Mouse (Mus musculus) hindbrain, postnatal 0 days (tissue): ENCODE data around the gene Kmt2e. TPM values are rescaled to one million over a fixed set of nuclear protein-coding genes. Genes with fewer than 3 reads are reported as not detected.

Experiments
- ATAC-seq: fragments of 200-750 bp; cut with Nextera tagmentation; 2 replicates; pipeline ENCODE4 v1.8.0; 2017; ENCODE audit warnings: mild to moderate bottlenecking, moderate TSS enrichment, moderate library complexity
- DNase-seq: peaks from one replicate; pipeline ENCODE4 v3.0.0-alpha.2; 2015; ENCODE audit warnings: low spot score
- H3K27ac ChIP-seq: fragments of 300-500 bp; sonication (generic); 2 replicates; pipeline ENCODE4 v1.5.1; 2014; ENCODE audit warnings: mild to moderate bottlenecking
- H3K27me3 ChIP-seq: fragments of 300-500 bp; sonication (generic); 2 replicates; pipeline ENCODE4 v1.6.1; 2014; ENCODE audit warnings: low read length, mixed read lengths; ENCODE audit not compliant: insufficient read depth
- H3K36me3 ChIP-seq: fragments of 300-500 bp; sonication (generic); 2 replicates; pipeline ENCODE4 v1.6.1; 2014; ENCODE audit warnings: low read length, mixed read lengths; ENCODE audit not compliant: insufficient read depth
- H3K4me1 ChIP-seq: fragments of 300-500 bp; sonication (generic); 2 replicates; pipeline ENCODE4 v1.6.1; 2014; ENCODE audit warnings: antibody characterized with exemption, low read length, mixed read lengths; ENCODE audit not compliant: insufficient read depth
- H3K4me2 ChIP-seq: fragments of 300-500 bp; sonication (generic); 2 replicates; pipeline ENCODE4 v1.6.1; 2014; ENCODE audit warnings: low read depth, mild to moderate bottlenecking, low read length, moderate library complexity, mixed read lengths
- H3K4me3 ChIP-seq: fragments of 300-500 bp; sonication (generic); 2 replicates; pipeline ENCODE4 v1.5.1; 2014; ENCODE audit warnings: low read length
- H3K9ac ChIP-seq: fragments of 300-500 bp; sonication (generic); replicated peaks from 2 replicates; pipeline ENCODE4 v1.6.1; 2014; ENCODE audit warnings: mild to moderate bottlenecking, low read length, moderate library complexity, mixed read lengths
- H3K9me3 ChIP-seq: fragments of 300-500 bp; sonication (generic); 2 replicates; pipeline ENCODE4 v1.6.1; 2016; ENCODE audit warnings: low read length, mixed read lengths
- CTCF ChIP-seq: IDR thresholded peaks from 2 replicates; pipeline ENCODE4 v1.5.1; 2016; ENCODE audit warnings: antibody characterized with exemption, control low read depth, low read depth
- WGBS: fragments of 180-500 bp; shearing (Covaris S2); extraction: QIAGEN DNeasy Blood & Tissue Kit; methylation state at CpG from one replicate; pipeline ENCODE4 v1.1.7; 2014; 5-methylcytosine and 5-hydroxymethylcytosine counted together
- polyA plus RNA-seq: library from polyadenylated mRNA; unstranded; fragments of >200 nt; fragmentation: Nextera tagmentation; extraction: Ambion mirVana; gene quantifications from 2 replicates; pipeline ENCODE4 v1.2.1, GENCODE M21; 2015
- total RNA-seq: library from RNA; depleted of rRNA; stranded (reverse); fragments of >200 nt; gene quantifications from 2 replicates; pipeline ENCODE4 v1.2.3, GENCODE M21; 2014

Kmt2e gene
- total and polyA plus RNA-seq, 2 experiments from 2014 or later: 51.2 to 119 TPM

DNA sequence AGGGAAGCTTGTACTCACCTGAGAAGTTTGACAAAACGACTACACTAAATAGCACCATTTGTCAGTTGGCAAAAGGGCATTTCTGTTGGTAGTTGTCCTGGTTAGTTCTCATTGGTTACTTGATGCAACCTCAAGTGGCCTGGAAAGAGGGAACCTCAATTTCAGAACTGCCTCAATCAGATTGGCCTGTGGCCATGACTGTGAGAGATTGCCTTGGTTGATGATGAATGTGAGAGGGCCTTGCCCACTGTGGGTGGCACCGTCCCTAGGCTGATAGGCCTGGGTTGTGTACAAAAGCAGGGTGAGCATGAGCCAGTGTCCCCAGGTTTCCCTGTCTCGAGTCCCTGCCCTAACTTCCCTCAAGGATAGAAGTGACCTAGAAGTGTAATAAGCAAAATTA, 33.4 kb upstream of the Kmt2e start:
- TF ChIP-seq CTCF: no peak
- no peak for DNase-seq
- Histone ChIP-seq H3K4me2 (no peak overlapping the region), H3K4me1 (no peaks in the 10 kb centered on the region), H3K36me3 (no peaks in the 10 kb centered on the region), H3K4me3 (no peak overlapping the region), H3K27me3 (no peaks in the 10 kb centered on the region), H3K27ac (no peak overlapping the region), H3K9me3 (no peaks in the 10 kb centered on the region), H3K9ac (no peak overlapping the region)
- WGBS: 90% methylated on average over 3 of the region's 3 CpGs
- ATAC-seq: no peak

DNA sequence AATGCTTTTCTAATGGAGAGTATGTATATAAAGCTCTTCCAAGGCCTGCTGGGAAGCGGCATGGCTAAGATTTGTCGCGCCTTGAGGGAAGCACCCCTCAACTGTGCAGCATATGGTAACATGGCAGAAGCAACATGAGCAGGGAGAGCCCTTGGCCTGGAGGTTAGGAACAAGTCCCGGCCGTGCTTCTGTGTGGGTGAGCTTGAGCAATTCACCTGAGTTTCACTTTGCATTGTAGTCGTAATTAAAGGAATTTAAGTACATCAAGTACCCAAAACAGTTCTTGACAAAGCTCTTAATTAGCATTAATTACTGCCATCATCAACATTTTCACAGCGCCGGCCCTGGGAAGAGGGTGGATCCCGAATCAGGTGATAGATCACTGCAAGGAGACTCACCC, 32.9 kb upstream of the Kmt2e start:
- 67% methylated on average over 9 of the region's 9 CpGs for WGBS
- Histone ChIP-seq H3K27ac (no peak overlapping the region), H3K4me1 (0 out of 2 replicates have a peak, but pooled peaks cover 4% of the 10 kb centered on the region), H3K9ac (no peak overlapping the region), H3K4me2 (no peak overlapping the region), H3K36me3 (no peaks in the 10 kb centered on the region), H3K4me3 (no peak overlapping the region), H3K27me3 (no peaks in the 10 kb centered on the region), H3K9me3 (no peaks in the 10 kb centered on the region)
- no peak for ATAC-seq
- no peak for DNase-seq
- TF ChIP-seq CTCF: no peak

DNA sequence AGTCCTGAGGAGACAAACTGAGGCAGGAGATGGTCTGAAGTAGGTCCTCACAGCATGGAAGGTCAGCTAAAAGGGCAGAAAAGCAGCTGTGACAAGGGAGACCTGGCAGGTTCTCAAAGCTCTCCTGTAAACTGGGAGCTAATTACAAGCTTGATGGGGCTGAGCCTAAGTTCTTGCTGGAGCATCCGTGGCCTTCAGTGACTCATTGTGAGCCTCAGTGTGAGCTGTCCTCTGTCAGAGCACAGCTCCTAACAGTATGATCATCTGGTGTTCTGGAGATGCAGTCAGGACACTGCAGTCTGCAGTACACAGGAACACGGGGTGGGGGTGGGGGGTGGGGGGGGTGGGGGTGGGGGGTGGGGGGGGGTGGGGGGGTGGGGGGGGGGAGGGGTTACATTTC, 32.2 kb upstream of the Kmt2e start:
- Histone ChIP-seq H3K4me2 (no peak overlapping the region), H3K27ac (no peak overlapping the region), H3K36me3 (no peaks in the 10 kb centered on the region), H3K9ac (no peak overlapping the region), H3K27me3 (no peaks in the 10 kb centered on the region), H3K4me3 (no peak overlapping the region), H3K4me1 (0 out of 2 replicates have a peak, but pooled peaks cover 5% of the 10 kb centered on the region), H3K9me3 (no peaks in the 10 kb centered on the region)
- no peak for TF ChIP-seq CTCF
- WGBS: 30% methylated on average over 1 of the region's 2 CpGs
- ATAC-seq: no peak
- no peak for DNase-seq

DNA sequence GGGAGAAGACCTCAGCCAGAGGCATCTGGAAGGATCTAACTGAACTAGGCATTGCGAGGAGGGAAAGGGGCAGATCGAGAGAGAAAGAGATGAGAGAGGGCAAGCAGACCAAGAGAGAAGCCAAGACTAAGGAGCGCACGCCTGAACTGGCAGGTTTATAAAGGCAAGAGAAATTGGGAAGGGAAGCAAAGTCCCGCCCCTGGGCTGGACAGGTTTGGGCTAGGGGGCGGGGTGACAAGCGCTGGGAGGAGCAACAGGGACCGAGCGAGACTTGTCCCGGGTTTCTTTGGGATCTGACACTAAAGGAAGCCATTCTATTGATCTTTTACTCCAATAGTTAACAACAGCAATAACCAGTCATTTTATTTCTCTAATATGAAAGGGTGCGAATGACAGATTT, 31.1 kb upstream of the Kmt2e start:
- DNase-seq (no peak), ATAC-seq (no peak; the same call in 1 of the 2 replicates)
- 0 out of 2 replicates have a peak, but pooled peaks cover 11% of the 10 kb centered on the region for H3K4me1 ChIP-seq
- no peak overlapping the region for H3K9ac ChIP-seq
- H3K4me3 ChIP-seq: no peak overlapping the region
- no peak overlapping the region for H3K4me2 ChIP-seq
- H3K9me3 ChIP-seq: no peaks in the 10 kb centered on the region
- no peak overlapping the region for H3K27ac ChIP-seq
- WGBS: 64% methylated on average over 11 of the region's 11 CpGs
- H3K36me3 ChIP-seq: no peaks in the 10 kb centered on the region
- H3K27me3 ChIP-seq: no peaks in the 10 kb centered on the region
- no peak for TF ChIP-seq CTCF

DNA sequence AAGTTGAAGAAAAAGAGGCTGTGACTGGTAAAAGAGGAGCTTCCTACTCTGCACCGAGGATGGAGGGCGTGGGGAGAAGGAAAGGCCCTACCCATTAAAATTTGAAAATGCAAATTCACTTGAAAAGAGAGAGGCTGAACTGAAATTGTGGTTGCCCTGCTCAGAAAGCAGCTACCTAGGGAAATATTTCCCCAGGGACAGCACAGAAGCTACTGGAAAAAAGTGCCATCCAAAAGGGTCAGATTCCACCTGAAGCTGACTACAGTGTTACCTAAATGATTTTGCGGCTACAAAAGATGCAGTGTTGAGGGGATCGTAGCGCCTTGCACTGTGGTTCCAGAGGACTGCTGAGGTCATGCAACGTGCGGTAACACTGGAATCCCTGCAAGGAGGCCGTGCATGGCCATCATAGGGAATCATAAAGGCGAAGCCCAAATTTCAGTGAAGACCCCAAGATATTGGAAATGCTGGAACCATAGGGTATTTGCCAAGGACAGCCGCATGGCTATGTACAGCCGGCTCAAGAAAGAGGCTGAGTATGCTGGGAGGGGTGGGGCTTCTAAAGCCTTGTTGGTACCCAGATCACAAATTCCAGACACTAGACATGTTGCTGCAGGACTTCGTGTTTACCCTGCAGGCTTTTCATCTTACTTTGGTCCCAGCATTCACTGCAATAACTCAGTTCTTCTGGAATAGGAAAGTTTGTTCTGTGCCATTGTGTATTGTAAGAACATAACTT, 28.4 kb upstream of the Kmt2e start:
- Histone ChIP-seq H3K27ac (no peak overlapping the region), H3K27me3 (no peaks in the 10 kb centered on the region), H3K36me3 (no peaks in the 10 kb centered on the region), H3K4me3 (no peak overlapping the region), H3K9me3 (no peaks in the 10 kb centered on the region), H3K9ac (no peak overlapping the region), H3K4me1 (0 out of 2 replicates have a peak, but pooled peaks cover 12% of the 10 kb centered on the region), H3K4me2 (no peak overlapping the region)
- TF ChIP-seq CTCF: no peak
- WGBS: 93% methylated on average over 12 of the region's 12 CpGs
- DNase-seq: no peak
- ATAC-seq: no peak

DNA sequence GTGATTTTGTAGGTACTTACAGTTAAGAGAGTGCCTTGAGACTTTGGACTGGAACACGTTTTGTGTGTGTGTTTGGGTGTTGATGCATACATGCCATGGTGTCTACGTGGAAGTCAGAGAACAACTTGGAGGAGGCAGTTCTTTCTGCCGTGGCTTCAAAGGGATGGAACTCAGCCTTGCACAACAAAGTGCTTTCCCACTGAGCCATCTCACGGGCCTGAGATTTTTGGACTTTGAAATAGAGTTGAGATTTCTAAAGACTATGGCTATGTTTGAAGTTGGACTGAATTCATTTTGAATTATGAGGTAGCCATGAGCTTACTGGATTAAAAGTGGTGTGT, 27.9 kb upstream of the Kmt2e start:
- no peak for TF ChIP-seq CTCF
- DNase-seq (no peak), ATAC-seq (no peak)
- 0 out of 2 replicates have a peak, but pooled peaks cover 12% of the 10 kb centered on the region for H3K4me1 ChIP-seq
- H3K27ac ChIP-seq: no peak overlapping the region
- no peaks in the 10 kb centered on the region for H3K36me3 ChIP-seq
- no peaks in the 10 kb centered on the region for H3K27me3 ChIP-seq
- no peak overlapping the region for H3K4me3 ChIP-seq
- no peak overlapping the region for H3K9ac ChIP-seq
- H3K4me2 ChIP-seq: no peak overlapping the region
- H3K9me3 ChIP-seq: no peaks in the 10 kb centered on the region
- 75% methylated on average over 4 of the region's 4 CpGs for WGBS

DNA sequence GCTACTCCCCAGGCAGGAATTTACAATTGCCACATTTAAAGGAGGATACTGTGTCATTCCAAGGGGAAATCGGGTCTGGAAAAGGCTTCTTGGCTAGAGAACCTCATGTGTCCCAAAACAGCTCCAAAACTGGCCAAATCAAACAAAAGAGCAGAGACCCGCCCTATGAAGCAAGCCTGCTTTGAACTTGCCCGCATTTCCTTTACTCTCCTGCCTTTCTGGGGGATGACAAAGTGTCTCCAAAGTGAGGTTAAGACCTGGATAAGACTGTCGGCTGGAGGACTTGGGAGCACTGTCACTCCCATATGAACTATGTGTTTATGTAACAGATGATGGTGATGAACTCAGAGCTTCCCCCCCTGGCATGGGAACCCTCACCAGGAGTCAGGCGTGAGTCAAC, 26.1 kb upstream of the Kmt2e start:
- Histone ChIP-seq H3K4me1 (peaks cover 21% of the 10 kb centered on the region; the same call in 1 of the 2 replicates), H3K36me3 (no peaks in the 10 kb centered on the region), H3K9ac (no peak overlapping the region), H3K4me2 (no peak overlapping the region), H3K27ac (no peak overlapping the region), H3K9me3 (no peaks in the 10 kb centered on the region), H3K4me3 (no peak overlapping the region), H3K27me3 (no peaks in the 10 kb centered on the region)
- 57% methylated on average over 5 of the region's 5 CpGs for WGBS
- ATAC-seq (no peak), DNase-seq (no peak)
- TF ChIP-seq CTCF: no peak
